Mouse (Mus musculus): ENCODE measurements around the gene Cks1b. TPM values are rescaled to one million over a fixed set of nuclear protein-coding genes. Genes with fewer than 3 reads are reported as not detected.

Gene Cks1b
- polyA plus RNA-seq, 1 experiment from 2014 or later, result 269 TPM

- no peaks in the 10 kb centered on the region for H3K9me3 ChIP-seq (replicated peaks; ENCODE audit: control insufficient read depth, low read length)
- no peak overlapping the region for H3K4me3 ChIP-seq (ENCODE audit: low read depth, low read length)
- no peaks in the 10 kb centered on the region for H3K4me1 ChIP-seq (ENCODE audit: control insufficient read depth, insufficient read depth, low read length)
- ATAC-seq (peak; percentile 72), DNase-seq (ENCODE audit: low spot score) (peak; percentile 71)
- 44% methylated on average over 7 of the region's 7 CpGs for WGBS
- H3K27me3 ChIP-seq (replicated peaks; ENCODE audit: control insufficient read depth, insufficient read depth, low read length), result no peaks in the 10 kb centered on the region
- no peak overlapping the region for H3K4me2 ChIP-seq (ENCODE audit: low read length)
- H3K27ac ChIP-seq (ENCODE audit: low read depth, low read length), result no peak overlapping the region
- no peaks in the 10 kb centered on the region for H3K36me3 ChIP-seq (ENCODE audit: control insufficient read depth, insufficient read depth, low read length)
- no peak overlapping the region for H3K9ac ChIP-seq (ENCODE audit: low read length)
Measured at GRCm38 (mm10) chr3:89449541-89449940, 31.4 kb upstream of the Cks1b start.

- Histone ChIP-seq H3K4me2 (ENCODE audit: low read length) (no peak overlapping the region), H3K36me3 (ENCODE audit: control insufficient read depth, insufficient read depth, low read length) (no peaks in the 10 kb centered on the region), H3K27me3 (replicated peaks; ENCODE audit: control insufficient read depth, insufficient read depth, low read length) (no peaks in the 10 kb centered on the region), H3K9ac (ENCODE audit: low read length) (no peak overlapping the region), H3K9me3 (replicated peaks; ENCODE audit: control insufficient read depth, low read length) (no peaks in the 10 kb centered on the region), H3K4me3 (ENCODE audit: low read depth, low read length) (no peak overlapping the region), H3K27ac (ENCODE audit: low read depth, low read length) (no peak overlapping the region), H3K4me1 (ENCODE audit: control insufficient read depth, insufficient read depth, low read length) (no peaks in the 10 kb centered on the region)
- ATAC-seq (no peak), DNase-seq (ENCODE audit: low spot score) (no peak)
- WGBS, result 73% methylated on average over 13 of the region's 13 CpGs
Measured at GRCm38 (mm10) chr3:89448720-89449537, 30.7 kb upstream of the Cks1b start.

GRCm38 (mm10) chr3:89440691-89441090 lies 22.5 kb upstream of the Cks1b start:
- no peak overlapping the region for H3K27ac ChIP-seq (ENCODE audit: low read depth, low read length)
- H3K4me3 ChIP-seq (ENCODE audit: low read depth, low read length), result no peak overlapping the region
- WGBS, result 93% methylated on average over 2 of the region's 2 CpGs
- peaks cover 3% of the 10 kb centered on the region; the same call in 1 of the 2 replicates for H3K4me1 ChIP-seq (ENCODE audit: control insufficient read depth, insufficient read depth, low read length)
- DNase-seq (ENCODE audit: low spot score) (no peak), ATAC-seq (no peak)
- no peaks in the 10 kb centered on the region for H3K27me3 ChIP-seq (replicated peaks; ENCODE audit: control insufficient read depth, insufficient read depth, low read length)
- no peaks in the 10 kb centered on the region for H3K36me3 ChIP-seq (ENCODE audit: control insufficient read depth, insufficient read depth, low read length)
- no peaks in the 10 kb centered on the region for H3K9me3 ChIP-seq (replicated peaks; ENCODE audit: control insufficient read depth, low read length)
- no peak overlapping the region for H3K9ac ChIP-seq (ENCODE audit: low read length)
- no peak overlapping the region for H3K4me2 ChIP-seq (ENCODE audit: low read length)

- H3K36me3 ChIP-seq (ENCODE audit: control insufficient read depth, insufficient read depth, low read length), result peaks cover 29% of the 10 kb centered on the region
- no peaks in the 10 kb centered on the region for H3K9me3 ChIP-seq (replicated peaks; ENCODE audit: control insufficient read depth, low read length)
- DNase-seq (ENCODE audit: low spot score), result peak; percentile 31
- 18% methylated on average over 5 of the region's 5 CpGs for WGBS
- ATAC-seq, result peak; percentile 66
- H3K4me3 ChIP-seq (ENCODE audit: low read depth, low read length), result peak overlapping the region; percentile 26; the same call in 1 of the 2 replicates
- H3K4me2 ChIP-seq (ENCODE audit: low read length), result peak overlapping the region; percentile 52
- peak overlapping the region; percentile 30 for H3K9ac ChIP-seq (ENCODE audit: low read length)
- H3K27me3 ChIP-seq (replicated peaks; ENCODE audit: control insufficient read depth, insufficient read depth, low read length), result no peaks in the 10 kb centered on the region
- H3K27ac ChIP-seq (ENCODE audit: low read depth, low read length), result no peak overlapping the region
- peaks cover 3% of the 10 kb centered on the region; the same call in 1 of the 2 replicates for H3K4me1 ChIP-seq (ENCODE audit: control insufficient read depth, insufficient read depth, low read length)
Measured at GRCm38 (mm10) chr3:89437269-89437668, 19.1 kb upstream of the Cks1b start.

GRCm38 (mm10) chr3:89436176-89437113 lies 18.3 kb upstream of the Cks1b start, which contains the start of gene Pbxip1:
Pbxip1 (plus strand) TSS chr3:89436706.
- ATAC-seq, result peak; percentile 59
- WGBS, result 5% methylated on average over 16 of the region's 16 CpGs
- no peaks in the 10 kb centered on the region for H3K27me3 ChIP-seq (replicated peaks; ENCODE audit: control insufficient read depth, insufficient read depth, low read length)
- peak within 1 kb of the TSS; percentile 30 for H3K9ac ChIP-seq (ENCODE audit: low read length)
- peaks cover 34% of the 10 kb centered on the region for H3K36me3 ChIP-seq (ENCODE audit: control insufficient read depth, insufficient read depth, low read length)
- H3K4me1 ChIP-seq (ENCODE audit: control insufficient read depth, insufficient read depth, low read length), result peaks cover 6% of the 10 kb centered on the region
- H3K4me2 ChIP-seq (ENCODE audit: low read length), result peak within 1 kb of the TSS; percentile 52
- no peak within 1 kb of the TSS for H3K27ac ChIP-seq (ENCODE audit: low read depth, low read length)
- H3K4me3 ChIP-seq (ENCODE audit: low read depth, low read length), result peak within 1 kb of the TSS; percentile 26
- peak; percentile 67 for DNase-seq (ENCODE audit: low spot score)
- H3K9me3 ChIP-seq (replicated peaks; ENCODE audit: control insufficient read depth, low read length), result no peaks in the 10 kb centered on the region

GRCm38 (mm10) chr3:89435041-89435440 lies 16.9 kb upstream of the Cks1b start:
- WGBS, result 40% methylated on average over 7 of the region's 7 CpGs
- peak; percentile 19 for DNase-seq (ENCODE audit: low spot score)

GRCm38 (mm10) chr3:89434532-89434931 lies 16.3 kb upstream of the Cks1b start:
- no peak for DNase-seq (ENCODE audit: low spot score)
- no peak overlapping the region for H3K9ac ChIP-seq (ENCODE audit: low read length)
- H3K4me2 ChIP-seq (ENCODE audit: low read length), result no peak overlapping the region
- no peaks in the 10 kb centered on the region for H3K9me3 ChIP-seq (replicated peaks; ENCODE audit: control insufficient read depth, low read length)
- H3K36me3 ChIP-seq (ENCODE audit: control insufficient read depth, insufficient read depth, low read length), result peaks cover 34% of the 10 kb centered on the region
- H3K4me1 ChIP-seq (ENCODE audit: control insufficient read depth, insufficient read depth, low read length), result peaks cover 13% of the 10 kb centered on the region
- H3K4me3 ChIP-seq (ENCODE audit: low read depth, low read length), result no peak overlapping the region
- no peak for ATAC-seq
- H3K27ac ChIP-seq (ENCODE audit: low read depth, low read length), result no peak overlapping the region
- H3K27me3 ChIP-seq (replicated peaks; ENCODE audit: control insufficient read depth, insufficient read depth, low read length), result no peaks in the 10 kb centered on the region
- WGBS, result 73% methylated on average over 11 of the region's 11 CpGs

More at GRCm38 (mm10) chr3:89435041-89435440, 16.9 kb upstream of the Cks1b start:
- H3K4me1 ChIP-seq (ENCODE audit: control insufficient read depth, insufficient read depth, low read length), result peaks cover 13% of the 10 kb centered on the region
- peaks cover 34% of the 10 kb centered on the region for H3K36me3 ChIP-seq (ENCODE audit: control insufficient read depth, insufficient read depth, low read length)
- H3K27ac ChIP-seq (ENCODE audit: low read depth, low read length), result no peak overlapping the region
- H3K9me3 ChIP-seq (replicated peaks; ENCODE audit: control insufficient read depth, low read length), result no peaks in the 10 kb centered on the region
- no peak overlapping the region for H3K4me2 ChIP-seq (ENCODE audit: low read length)
- H3K27me3 ChIP-seq (replicated peaks; ENCODE audit: control insufficient read depth, insufficient read depth, low read length), result no peaks in the 10 kb centered on the region
- ATAC-seq, result no peak
- no peak overlapping the region for H3K9ac ChIP-seq (ENCODE audit: low read length)
- H3K4me3 ChIP-seq (ENCODE audit: low read depth, low read length), result no peak overlapping the region

- Histone ChIP-seq H3K9ac (ENCODE audit: low read length) (no peak overlapping the region), H3K4me3 (ENCODE audit: low read depth, low read length) (no peak overlapping the region), H3K27me3 (replicated peaks; ENCODE audit: control insufficient read depth, insufficient read depth, low read length) (no peaks in the 10 kb centered on the region), H3K9me3 (replicated peaks; ENCODE audit: control insufficient read depth, low read length) (no peaks in the 10 kb centered on the region), H3K36me3 (ENCODE audit: control insufficient read depth, insufficient read depth, low read length) (peaks cover 34% of the 10 kb centered on the region), H3K27ac (ENCODE audit: low read depth, low read length) (no peak overlapping the region), H3K4me1 (ENCODE audit: control insufficient read depth, insufficient read depth, low read length) (peaks cover 13% of the 10 kb centered on the region), H3K4me2 (ENCODE audit: low read length) (no peak overlapping the region)
- ATAC-seq, result no peak
- no peak for DNase-seq (ENCODE audit: low spot score)
- WGBS, result 93% methylated on average over 8 of the region's 8 CpGs
Measured at GRCm38 (mm10) chr3:89432606-89433005, 14.4 kb upstream of the Cks1b start.

Measured in forebrain, embryonic 14.5 days (tissue).